Mouse (Mus musculus) brown adipose tissue, adult 24 weeks (tissue): ENCODE data around the gene Creb5. TPM values are rescaled to one million over a fixed set of nuclear protein-coding genes. Genes with fewer than 3 reads are reported as not detected.
A peak's percentile ranks its signal among the peaks of the same experiment; 100 is the strongest.

Experiments
- H3K27ac ChIP-seq: fragments of 200-500 bp; replicated peaks from 2 replicates; pipeline ENCODE4 v1.5.1; 2012; ENCODE audit warnings: low read depth, mild to moderate bottlenecking, low read length
- H3K4me1 ChIP-seq: fragments of 200-500 bp; 2 replicates; pipeline ENCODE4 v1.6.1; 2012; ENCODE audit warnings: low read length, mixed read lengths; ENCODE audit not compliant: control insufficient read depth, insufficient read depth, insufficient read length
- H3K4me3 ChIP-seq: fragments of 200-500 bp; 2 replicates; pipeline ENCODE4 v1.5.1; 2012; ENCODE audit warnings: low read depth, mild to moderate bottlenecking, low read length, moderate library complexity; ENCODE audit not compliant: insufficient read depth
- polyA plus RNA-seq: library from polyadenylated mRNA; stranded (reverse); fragments of >200 nt; gene quantifications from 2 replicates; pipeline ENCODE4 v1.2.4, GENCODE M21; 2012; ENCODE audit not compliant: missing spikeins, insufficient read depth, insufficient read length

Creb5 gene
- polyA plus RNA-seq, 1 experiment, result 2.1 TPM

GRCm38 (mm10) chr6:53583234-53583875, 296.3 kb downstream of the Creb5 start:
- no peak overlapping the region for H3K27ac ChIP-seq
- H3K4me3 ChIP-seq, result no peak overlapping the region
- H3K4me1 ChIP-seq, result peaks cover 5% of the 10 kb centered on the region; the same call in 1 of the 2 replicates

GRCm38 (mm10) chr6:53584718-53585405, 297.8 kb downstream of the Creb5 start:
- Histone ChIP-seq H3K4me3 (no peak overlapping the region), H3K27ac (no peak overlapping the region)

GRCm38 (mm10) chr6:53589746-53590145, 302.7 kb downstream of the Creb5 start:
- Histone ChIP-seq H3K4me3 (peak overlapping the region; percentile 42; the same call in 1 of the 2 replicates), H3K27ac (peak overlapping the region; percentile 57), H3K4me1 (peaks cover 1% of the 10 kb centered on the region; the same call in 1 of the 2 replicates)

More at GRCm38 (mm10) chr6:53584718-53585405, 297.8 kb downstream of the Creb5 start:
- H3K4me1 ChIP-seq, result peaks cover 5% of the 10 kb centered on the region; the same call in 1 of the 2 replicates

GRCm38 (mm10) chr6:53592230-53592629, 305.2 kb downstream of the Creb5 start:
- Histone ChIP-seq H3K27ac (0 out of 2 replicates have a peak overlapping the region, but pooled peaks have one; percentile 17), H3K4me3 (no peak overlapping the region), H3K4me1 (no peaks in the 10 kb centered on the region; the same call in 1 of the 2 replicates)

GRCm38 (mm10) chr6:53593603-53594002, 306.5 kb downstream of the Creb5 start:
- Histone ChIP-seq H3K27ac (no peak overlapping the region), H3K4me3 (no peak overlapping the region), H3K4me1 (no peaks in the 10 kb centered on the region; the same call in 1 of the 2 replicates)

- Histone ChIP-seq H3K27ac (no peak overlapping the region), H3K4me1 (no peaks in the 10 kb centered on the region; the same call in 1 of the 2 replicates)
Measured at GRCm38 (mm10) chr6:53594316-53594715, 307.2 kb downstream of the Creb5 start.

GRCm38 (mm10) chr6:53596402-53596801, 309.3 kb downstream of the Creb5 start:
- Histone ChIP-seq H3K27ac (no peak overlapping the region), H3K4me3 (no peak overlapping the region), H3K4me1 (no peaks in the 10 kb centered on the region; the same call in 1 of the 2 replicates)

More at GRCm38 (mm10) chr6:53594316-53594715, 307.2 kb downstream of the Creb5 start:
- H3K4me3 ChIP-seq, result no peak overlapping the region

GRCm38 (mm10) chr6:53603041-53603440, 316.0 kb downstream of the Creb5 start:
- Histone ChIP-seq H3K4me3 (no peak overlapping the region), H3K4me1 (peaks cover 15% of the 10 kb centered on the region), H3K27ac (no peak overlapping the region)

- Histone ChIP-seq H3K27ac (0 out of 2 replicates have a peak overlapping the region, but pooled peaks have one; percentile 48), H3K4me1 (peaks cover 16% of the 10 kb centered on the region), H3K4me3 (no peak overlapping the region)
Measured at GRCm38 (mm10) chr6:53603695-53604094, 316.6 kb downstream of the Creb5 start.

- Histone ChIP-seq H3K4me1 (peaks cover 16% of the 10 kb centered on the region), H3K27ac (no peak overlapping the region), H3K4me3 (no peak overlapping the region)
Measured at GRCm38 (mm10) chr6:53604386-53604785, 317.3 kb downstream of the Creb5 start.

GRCm38 (mm10) chr6:53605184-53605583, 318.1 kb downstream of the Creb5 start:
- Histone ChIP-seq H3K27ac (no peak overlapping the region), H3K4me1 (peaks cover 16% of the 10 kb centered on the region), H3K4me3 (no peak overlapping the region)

GRCm38 (mm10) chr6:53611451-53611945, 324.4 kb downstream of the Creb5 start:
- no peak overlapping the region for H3K4me3 ChIP-seq
- H3K4me1 ChIP-seq, result peaks cover 4% of the 10 kb centered on the region; the same call in 1 of the 2 replicates
- H3K27ac ChIP-seq, result no peak overlapping the region

- Histone ChIP-seq H3K4me1 (peaks cover 4% of the 10 kb centered on the region; the same call in 1 of the 2 replicates), H3K4me3 (no peak overlapping the region), H3K27ac (no peak overlapping the region)
Measured at GRCm38 (mm10) chr6:53612681-53613080, 325.6 kb downstream of the Creb5 start.

GRCm38 (mm10) chr6:53615440-53616211, 328.6 kb downstream of the Creb5 start:
- Histone ChIP-seq H3K27ac (no peak overlapping the region), H3K4me3 (no peak overlapping the region), H3K4me1 (no peaks in the 10 kb centered on the region)

GRCm38 (mm10) chr6:53618164-53618563, 331.1 kb downstream of the Creb5 start:
- Histone ChIP-seq H3K4me1 (no peaks in the 10 kb centered on the region), H3K27ac (no peak overlapping the region), H3K4me3 (no peak overlapping the region)
